Mouse (Mus musculus): Measurements from ENCODE around the gene Hdx. TPM values are rescaled to one million over a fixed set of nuclear protein-coding genes. Genes with fewer than 3 reads are reported as not detected.

Gene Hdx
- 1.8 and 3.1 TPM in 2 replicates for polyA plus RNA-seq (2012; rRNA removed)

GRCm38 (mm10) chrX:111696356-111697282 is at the start of gene Hdx:
Hdx (minus strand) TSS chrX:111697079.

DNA sequence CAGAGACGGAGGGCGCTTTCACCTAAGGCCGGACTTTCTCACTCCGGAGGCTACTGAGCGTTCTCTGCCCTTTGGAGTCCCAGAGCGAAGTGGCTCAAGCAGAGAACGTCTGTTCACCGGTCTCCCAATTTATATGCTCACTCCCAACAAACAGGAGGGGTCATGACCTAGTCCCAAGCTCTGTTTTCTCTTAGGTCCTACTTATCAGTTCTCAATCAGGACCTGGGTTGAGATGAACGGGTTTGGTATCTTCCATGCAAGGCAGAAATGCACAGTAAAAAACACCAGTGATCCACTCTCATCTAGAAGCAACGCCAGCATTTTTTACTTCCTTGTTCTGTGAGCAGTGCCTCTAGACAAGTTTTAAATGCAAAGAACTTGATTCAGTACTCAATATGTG is 159.0 kb downstream of the Hdx start, which contains the start of gene Rps6ka6:
Rps6ka6 (minus strand) TSS at position 101 of the 400 bp plus-strand sequence.

Other genes starting within 250 kb of the Hdx start
- gene Rps6ka6, start 159.1 kb downstream of the Hdx start, polyA plus RNA-seq (2012; rRNA removed), result 17.2 and 22.6 TPM in 2 replicates
- gene Gm45194, start 194.3 kb upstream of the Hdx start, polyA plus RNA-seq (2012; rRNA removed), result 0.11 and 0.46 TPM in 2 replicates

Measured in central nervous system, embryonic 11.5 days (tissue).